Mouse (Mus musculus) E14TG2a.4 (cell line): ENCODE measurements around the gene Gm9508.
"Not testable (repeated sequence)": the region's sequence is repeated elsewhere in the genome, so short reads cannot be mapped to it uniquely, and the experiment has no call there.

ENCODE experiments used
- H3K27me3 ChIP-seq: 2 replicates; pipeline ENCODE4 v1.6.1; 2014; ENCODE audit warnings: low read length, control low read depth; ENCODE audit not compliant: insufficient read depth
- H3K36me3 ChIP-seq: 2 replicates; pipeline ENCODE4 v1.6.1; 2014; ENCODE audit warnings: low read length, control low read depth; ENCODE audit not compliant: insufficient read depth
- H3K4me1 ChIP-seq: replicated peaks from 2 replicates; pipeline ENCODE4 v1.6.1; 2014; ENCODE audit warnings: low read depth, low read length, control low read depth
- H3K4me3 ChIP-seq: replicated peaks from 2 replicates; pipeline ENCODE4 v1.5.1; 2014; ENCODE audit warnings: mild to moderate bottlenecking, low read length
- H3K9me3 ChIP-seq: 2 replicates; pipeline ENCODE4 v1.6.1; 2014; ENCODE audit warnings: low read length, control low read depth
- CTCF ChIP-seq: conservative IDR thresholded peaks from 2 replicates; pipeline ENCODE4 v1.5.1; 2014; ENCODE audit warnings: low read length
- NANOG ChIP-seq: IDR thresholded peaks from 2 replicates; pipeline ENCODE4 v1.6.1; 2014; ENCODE audit warnings: borderline replicate concordance, low read length, mixed read lengths
- POU5F1 ChIP-seq: IDR thresholded peaks from 2 replicates; pipeline ENCODE4 v1.6.1; 2014; ENCODE audit warnings: low read length, borderline replicate concordance

Gene Gm9508

GRCm38 (mm10) chr10:77715507-77715906, 18.5 kb upstream of the Gm9508 start, which contains the start of gene Gm10142:
Gene Gm10142 (plus strand): TSS chr10:77715807.
- H3K4me3 ChIP-seq = no peak within 1 kb of the TSS
- peaks cover 8% of the 10 kb centered on the region; the same call in 1 of the 2 replicates for H3K9me3 ChIP-seq
- H3K36me3 ChIP-seq = no peaks in the 10 kb centered on the region
- H3K27me3 ChIP-seq = no peaks in the 10 kb centered on the region
- no peaks in the 10 kb centered on the region for H3K4me1 ChIP-seq
- TF ChIP-seq NANOG (no peak), CTCF (no peak), POU5F1 (no peak)

GRCm38 (mm10) chr10:77713734-77714133, 16.7 kb upstream of the Gm9508 start:
- Histone ChIP-seq H3K4me1 (no peaks in the 10 kb centered on the region), H3K27me3 (no peaks in the 10 kb centered on the region), H3K9me3 (peaks cover 4% of the 10 kb centered on the region; the same call in 1 of the 2 replicates), H3K36me3 (no peaks in the 10 kb centered on the region), H3K4me3 (no peak overlapping the region)
- no peak for TF ChIP-seq NANOG
- no peak for TF ChIP-seq CTCF
- no peak for TF ChIP-seq POU5F1

DNA sequence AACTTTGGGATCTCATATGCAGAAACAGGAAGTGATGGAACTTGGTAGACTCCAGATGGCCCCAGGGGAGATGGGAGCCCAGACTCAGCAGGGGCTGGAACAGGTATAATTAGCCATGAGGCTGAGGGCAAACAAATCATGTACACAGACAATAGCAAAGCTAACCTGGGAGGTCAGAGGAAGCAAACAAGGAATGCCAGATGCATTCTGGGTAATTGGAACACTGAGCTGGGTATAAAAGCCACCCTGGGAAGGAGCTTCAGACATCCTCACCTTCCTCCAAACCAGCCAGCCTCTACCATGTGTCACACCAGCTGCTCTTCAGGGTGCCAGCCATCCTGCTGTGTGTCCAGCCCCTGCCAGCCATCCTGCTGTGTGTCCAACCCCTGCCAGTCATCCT, 14.1 kb upstream of the Gm9508 start, which contains the start of gene Gm10024:
Gene Gm10024, plus strand, starts transcription at position 301 of the 400 bp plus-strand sequence.
- not testable (repeated sequence) for H3K4me3 ChIP-seq, H3K36me3 ChIP-seq, H3K27me3 ChIP-seq, H3K4me1 ChIP-seq, H3K9me3 ChIP-seq

GRCm38 (mm10) chr10:77709831-77710230, 12.8 kb upstream of the Gm9508 start:
- TF ChIP-seq NANOG (no peak), CTCF (no peak), POU5F1 (no peak)
- Histone ChIP-seq H3K9me3 (peaks cover 19% of the 10 kb centered on the region), H3K4me1 (no peaks in the 10 kb centered on the region), H3K4me3 (no peak overlapping the region), H3K27me3 (no peaks in the 10 kb centered on the region), H3K36me3 (no peaks in the 10 kb centered on the region)

DNA sequence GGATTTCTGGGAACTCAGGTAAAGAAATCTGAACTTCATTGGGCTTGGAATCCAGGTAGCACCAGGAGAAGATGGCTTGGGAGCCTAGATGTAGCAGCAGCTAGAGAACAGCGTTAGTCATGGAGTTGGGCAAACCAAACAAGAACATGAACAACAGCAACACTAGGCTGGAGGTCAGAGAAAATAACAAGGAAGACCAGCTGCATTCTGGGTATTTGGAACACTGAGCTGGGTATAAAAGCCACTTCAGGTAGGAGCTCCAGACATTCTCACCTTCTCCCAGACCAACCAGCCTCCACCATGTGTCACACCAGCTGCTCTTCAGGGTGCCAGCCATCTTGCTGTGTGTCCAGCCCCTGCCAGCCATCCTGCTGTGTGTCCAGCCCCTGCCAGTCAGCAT, 9.3 kb upstream of the Gm9508 start, which contains the start of gene Gm10272:
Gene Gm10272, plus strand, starts transcription at position 301 of the 400 bp plus-strand sequence.
- H3K4me3 ChIP-seq = no peak within 1 kb of the TSS
- no peaks in the 10 kb centered on the region for H3K36me3 ChIP-seq
- H3K9me3 ChIP-seq = peaks cover 33% of the 10 kb centered on the region
- H3K4me1 ChIP-seq = no peaks in the 10 kb centered on the region
- H3K27me3 ChIP-seq = no peaks in the 10 kb centered on the region
- TF ChIP-seq NANOG = no peak
- no peak for TF ChIP-seq CTCF
- TF ChIP-seq POU5F1 = no peak

GRCm38 (mm10) chr10:77690356-77690807, 6.7 kb downstream of the Gm9508 start, which contains the start of gene Gm19402:
Gene Gm19402 (minus strand): TSS chr10:77690757.
- Histone ChIP-seq H3K4me1 (peaks cover 36% of the 10 kb centered on the region), H3K27me3 (peaks cover 27% of the 10 kb centered on the region)
- H3K36me3 ChIP-seq, H3K4me3 ChIP-seq, H3K9me3 ChIP-seq: not testable (repeated sequence)

DNA sequence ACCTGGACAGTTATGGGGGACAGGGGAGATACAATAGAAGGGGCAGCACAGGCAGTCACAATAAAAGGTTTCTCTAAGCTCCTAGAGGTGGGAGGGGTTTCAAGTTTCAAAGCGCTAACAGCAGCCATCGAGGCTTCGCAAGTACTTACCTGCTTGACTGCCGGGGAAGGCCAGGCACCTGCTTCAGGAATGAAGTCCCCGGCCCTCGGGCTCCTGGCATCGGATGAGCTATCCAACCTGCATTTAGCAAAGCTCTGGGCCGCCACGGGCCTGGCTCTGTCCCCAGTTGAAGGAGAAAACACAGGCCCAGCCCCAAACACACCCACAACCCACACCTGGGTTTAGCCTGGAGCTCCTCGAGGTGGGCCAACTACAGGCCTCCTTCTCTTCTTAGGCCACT, 10.0 kb downstream of the Gm9508 start:
- Histone ChIP-seq H3K27me3 (peaks cover 40% of the 10 kb centered on the region), H3K4me1 (peaks cover 47% of the 10 kb centered on the region), H3K9me3 (no peaks in the 10 kb centered on the region), H3K4me3 (no peak overlapping the region), H3K36me3 (no peaks in the 10 kb centered on the region)
- TF ChIP-seq NANOG = no peak
- no peak for TF ChIP-seq CTCF
- TF ChIP-seq POU5F1 = no peak

DNA sequence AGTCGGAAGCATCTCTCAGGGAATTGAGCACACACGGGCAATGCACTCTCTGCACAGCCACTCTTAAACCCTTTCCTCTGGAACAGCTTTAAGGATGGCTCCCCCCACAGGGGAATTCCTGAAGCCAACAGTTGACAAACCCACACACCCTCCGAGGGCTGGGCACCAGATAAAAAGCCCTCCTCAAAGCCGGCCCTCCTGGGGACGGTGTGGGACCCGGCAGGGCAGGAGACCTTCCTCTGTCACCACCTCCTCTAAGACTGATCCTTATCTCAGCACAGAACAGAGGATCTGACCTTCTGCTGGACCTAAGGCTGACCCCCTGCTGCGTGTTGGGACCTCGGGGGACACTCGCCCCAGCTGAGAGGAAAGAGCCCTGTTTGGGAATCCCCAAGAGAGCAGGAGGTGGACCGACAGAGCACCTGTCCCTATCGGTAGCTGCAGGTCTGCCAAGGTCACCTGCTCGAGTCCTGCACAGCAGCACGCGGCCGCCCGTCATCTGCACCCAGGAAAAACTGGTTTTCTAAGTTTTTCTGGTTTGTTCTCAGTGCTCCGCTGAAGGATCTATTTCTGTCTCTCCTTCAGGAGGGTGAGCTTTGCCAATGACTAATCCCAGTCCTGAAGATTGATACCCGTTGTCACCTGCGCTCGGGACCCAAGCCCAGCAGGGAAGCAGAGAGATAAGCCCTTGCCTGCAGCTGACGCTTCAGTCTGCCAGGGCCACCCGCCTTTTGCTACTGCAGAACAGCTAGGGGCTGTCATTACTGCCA, 11.0 kb downstream of the Gm9508 start, which contains the start of gene Tspear:
Gene Tspear, plus strand, starts transcription at position 675 of the 770 bp plus-strand sequence.
- peaks cover 41% of the 10 kb centered on the region for H3K27me3 ChIP-seq
- peak within 1 kb of the TSS; percentile 4; the same call in 1 of the 2 replicates for H3K4me3 ChIP-seq
- TF ChIP-seq POU5F1 = no peak
- TF ChIP-seq CTCF = no peak
- no peak for TF ChIP-seq NANOG
- no peaks in the 10 kb centered on the region for H3K36me3 ChIP-seq
- peaks cover 47% of the 10 kb centered on the region for H3K4me1 ChIP-seq
- H3K9me3 ChIP-seq = no peaks in the 10 kb centered on the region

GRCm38 (mm10) chr10:77684181-77684580, 12.9 kb downstream of the Gm9508 start:
- no peaks in the 10 kb centered on the region for H3K9me3 ChIP-seq
- TF ChIP-seq CTCF (no peak), NANOG (no peak), POU5F1 (no peak)
- H3K4me1 ChIP-seq = peaks cover 33% of the 10 kb centered on the region
- H3K36me3 ChIP-seq = no peaks in the 10 kb centered on the region
- peaks cover 55% of the 10 kb centered on the region for H3K27me3 ChIP-seq
- H3K4me3 ChIP-seq = no peak overlapping the region
